Mouse (Mus musculus): ENCODE measurements around the gene Pla2g16.

The Pla2g16 gene

DNA sequence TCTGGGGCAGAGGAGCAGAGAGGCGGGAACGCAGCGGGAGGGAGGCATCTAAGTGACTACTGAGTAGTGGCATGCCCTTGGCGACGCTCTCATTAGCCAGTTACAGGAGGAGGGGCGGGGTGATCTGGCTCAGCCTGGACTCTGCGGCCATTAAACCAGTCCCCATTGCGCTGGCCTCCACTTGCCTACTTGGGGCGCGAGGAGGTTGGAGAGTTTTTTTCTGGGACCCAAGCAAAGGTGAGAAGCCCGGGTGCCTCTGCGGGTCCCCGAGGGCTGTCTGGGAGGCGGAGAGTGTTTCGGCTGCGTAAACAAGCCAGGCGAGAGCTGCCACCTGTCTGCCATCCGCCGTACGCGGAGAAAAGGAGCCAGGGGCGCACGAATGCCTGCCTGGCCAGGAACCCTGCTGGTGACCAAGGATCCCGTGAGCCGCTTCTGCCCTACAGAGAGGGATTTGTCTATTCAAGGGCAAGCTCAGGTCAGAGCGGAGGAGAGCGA lies at the start of gene Pla2g16:
TSS of gene Pla2g16 (plus strand) at position 132 of the 495 bp plus-strand sequence.
- in situ Hi-C loops (cut with MboI, MseI) = loop anchor here (10.0 kb wide), 1 partner anchor 697 kb away; no protein-coding TSS in a partner anchor

DNA sequence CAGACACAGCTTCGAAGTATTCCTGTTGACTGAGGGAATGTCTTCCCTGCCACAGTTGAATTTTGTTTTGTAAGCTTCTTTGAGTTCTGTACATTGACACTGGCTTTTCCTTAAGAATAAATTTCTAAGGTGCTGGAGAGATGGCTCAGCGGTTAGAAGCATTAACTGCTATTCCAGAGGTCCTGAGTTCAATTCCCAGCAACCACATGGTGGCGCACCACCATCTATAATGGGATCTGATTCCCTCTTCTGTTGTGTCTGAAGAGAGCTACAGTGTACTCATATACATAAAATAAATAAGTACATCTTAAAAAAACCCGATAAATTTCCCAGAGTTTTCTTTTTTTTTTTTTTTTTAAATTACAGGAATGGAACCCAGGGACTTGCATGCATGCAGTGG lies 49.2 kb upstream of the Pla2g16 start:
- in situ Hi-C loops (cut with MboI, MseI) = loop anchor here (25.0 kb wide), 1 partner anchor 504 kb away; no protein-coding TSS in a partner anchor

- in situ Hi-C loops (cut with MboI, MseI) = loop anchor here (25.0 kb wide), 1 partner anchor 496 kb away; no protein-coding TSS in a partner anchor
These were observed 40.8 kb upstream of the Pla2g16 start for GRCm38 (mm10) chr19:7516437-7516836.

- in situ Hi-C loops (cut with MboI, MseI) = loop anchor here (5.0 to 25.0 kb wide), 2 partner anchors 81 to 491 kb away; no protein-coding TSS in a partner anchor
These were observed 35.6 kb upstream of the Pla2g16 start for GRCm38 (mm10) chr19:7521619-7522018.

- in situ Hi-C loops (cut with MboI, MseI) = loop anchor here (5.0 to 25.0 kb wide), 2 partner anchors 79 to 489 kb away; no protein-coding TSS in a partner anchor
These were observed 34.4 kb upstream of the Pla2g16 start for GRCm38 (mm10) chr19:7522856-7523255.

DNA sequence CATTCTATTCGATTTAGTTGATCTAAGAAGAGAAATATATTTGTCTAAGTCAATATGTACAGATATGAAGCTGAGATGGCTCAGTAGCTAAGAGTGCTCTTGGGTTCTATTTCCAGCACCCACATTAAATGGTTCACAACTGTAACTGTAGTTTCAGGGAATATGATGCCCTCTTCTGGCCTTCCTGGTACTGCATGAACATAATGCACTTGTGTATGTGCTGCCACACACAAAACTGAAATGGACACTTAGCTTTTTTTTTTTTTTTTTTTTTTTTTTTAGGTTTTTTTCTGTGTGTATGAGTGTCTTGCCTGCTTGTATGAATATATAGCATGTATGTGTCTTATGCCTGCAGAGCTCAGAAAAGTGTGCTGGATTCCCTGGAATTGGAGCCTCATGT lies 34.0 kb upstream of the Pla2g16 start:
- in situ Hi-C loops (cut with MboI, MseI) = loop anchor here (5.0 to 25.0 kb wide), 2 partner anchors 79 to 489 kb away; no protein-coding TSS in a partner anchor

DNA sequence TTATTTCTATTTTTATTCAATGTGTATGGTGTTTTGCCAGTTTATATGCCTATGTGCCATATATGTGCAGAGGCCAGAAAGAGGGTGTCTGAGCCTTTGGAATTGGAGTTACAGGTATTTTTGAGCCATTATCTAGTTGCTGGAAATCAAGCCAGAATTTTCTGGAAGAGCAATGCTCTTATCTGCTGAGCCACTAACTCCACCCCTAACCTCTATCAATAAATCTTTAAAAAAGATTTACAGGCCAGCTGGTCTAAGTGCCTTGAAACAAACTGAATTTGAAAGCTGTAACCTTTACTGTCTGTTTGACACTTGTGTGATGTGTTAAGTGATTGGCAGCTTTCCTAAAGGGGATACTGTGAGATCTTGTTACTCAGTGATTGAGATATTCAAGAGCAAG lies 33.5 kb upstream of the Pla2g16 start:
- in situ Hi-C loops (cut with MboI, MseI) = loop anchor here (5.0 to 25.0 kb wide), 2 partner anchors 79 to 489 kb away; no protein-coding TSS in a partner anchor

DNA sequence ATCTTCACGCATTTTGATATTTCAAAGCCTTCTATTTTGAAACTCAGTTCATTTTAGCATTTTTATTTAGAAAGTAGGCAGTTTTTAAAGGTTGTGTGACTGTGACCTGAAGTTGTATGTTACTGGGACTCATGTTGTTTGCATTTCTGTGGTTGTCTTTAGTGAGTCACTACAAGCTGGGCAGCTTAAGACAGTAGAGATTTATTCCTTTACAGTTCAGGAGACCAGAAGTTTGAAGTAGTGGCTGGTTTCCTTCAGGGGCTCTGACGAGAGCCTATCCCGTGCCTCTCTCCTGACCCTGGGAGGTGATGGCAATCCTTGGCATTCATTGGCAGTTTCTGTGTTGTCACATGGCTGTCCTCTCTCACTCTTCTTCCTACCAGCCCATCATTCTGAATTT lies 32.4 kb upstream of the Pla2g16 start:
- in situ Hi-C loops (cut with MboI, MseI) = loop anchor here (5.0 to 25.0 kb wide), 2 partner anchors 77 to 487 kb away; no protein-coding TSS in a partner anchor

DNA sequence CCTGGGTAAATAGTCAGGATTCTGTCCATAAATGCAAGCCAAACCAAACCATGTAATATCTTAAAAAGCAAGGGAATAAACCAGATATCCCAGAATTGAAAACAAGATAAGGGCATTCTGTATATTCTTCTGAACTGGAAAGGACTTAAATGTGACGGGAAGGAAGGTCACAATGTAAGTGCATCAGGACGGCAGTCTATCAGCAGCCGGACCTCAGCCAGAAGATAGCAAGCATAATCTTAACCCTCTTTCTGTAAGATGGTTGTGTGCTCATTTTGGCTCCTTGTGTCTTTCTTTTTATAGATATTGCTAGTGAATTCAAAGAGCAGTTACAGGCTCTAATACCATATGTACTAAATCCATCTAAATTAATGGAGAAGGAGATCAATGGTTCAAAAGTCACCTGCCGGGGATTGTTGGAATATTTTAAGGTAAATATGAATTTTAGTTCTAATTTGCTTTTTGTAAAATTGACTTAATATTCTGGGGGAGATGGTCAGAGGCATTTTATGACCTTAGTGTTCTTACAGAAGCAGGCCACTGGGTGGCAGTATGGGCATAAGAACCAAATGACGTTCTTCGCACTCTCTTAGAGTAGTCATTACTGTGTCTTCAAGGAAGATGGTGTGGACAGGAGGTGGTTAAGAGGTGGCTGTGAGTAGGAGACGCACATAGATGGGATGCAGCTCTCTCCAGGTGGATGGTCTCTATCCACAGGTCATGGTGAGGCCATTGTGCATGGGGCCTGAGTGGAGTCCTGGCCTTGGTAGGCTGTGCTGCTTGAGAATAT lies 28.4 kb upstream of the Pla2g16 start:
- in situ Hi-C loops (cut with MboI, MseI) = no loop called here

GRCm38 (mm10) chr19:7531906-7532305 lies 25.4 kb upstream of the Pla2g16 start:
- in situ Hi-C loops (cut with MboI, MseI) = loop anchor here (10.0 kb wide), 1 partner anchor 663 kb away; no protein-coding TSS in a partner anchor

GRCm38 (mm10) chr19:7533891-7534290 lies 23.4 kb upstream of the Pla2g16 start:
- in situ Hi-C loops (cut with MboI, MseI) = loop anchor here (10.0 kb wide), 1 partner anchor 661 kb away; no protein-coding TSS in a partner anchor

DNA sequence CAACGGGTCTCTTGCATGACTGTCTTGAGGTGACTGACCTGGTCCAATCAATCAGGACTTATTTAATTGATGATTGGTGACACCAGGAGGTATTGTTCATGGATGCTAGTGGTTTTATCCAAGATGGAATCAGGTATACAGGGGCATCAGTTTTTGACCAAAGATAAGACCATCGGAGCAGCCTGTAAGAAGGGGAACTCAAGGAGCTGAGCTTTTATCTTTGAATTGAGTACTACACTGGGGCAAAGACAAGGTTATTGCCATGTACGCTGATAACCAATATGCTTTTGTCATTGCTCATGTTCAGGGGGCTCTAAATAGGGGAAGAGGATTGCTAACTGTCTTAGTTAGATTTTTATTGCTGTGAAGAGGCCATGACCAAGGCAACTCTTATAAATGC lies 8.3 kb upstream of the Pla2g16 start:
- in situ Hi-C loops (cut with MboI, MseI) = no loop called here

DNA sequence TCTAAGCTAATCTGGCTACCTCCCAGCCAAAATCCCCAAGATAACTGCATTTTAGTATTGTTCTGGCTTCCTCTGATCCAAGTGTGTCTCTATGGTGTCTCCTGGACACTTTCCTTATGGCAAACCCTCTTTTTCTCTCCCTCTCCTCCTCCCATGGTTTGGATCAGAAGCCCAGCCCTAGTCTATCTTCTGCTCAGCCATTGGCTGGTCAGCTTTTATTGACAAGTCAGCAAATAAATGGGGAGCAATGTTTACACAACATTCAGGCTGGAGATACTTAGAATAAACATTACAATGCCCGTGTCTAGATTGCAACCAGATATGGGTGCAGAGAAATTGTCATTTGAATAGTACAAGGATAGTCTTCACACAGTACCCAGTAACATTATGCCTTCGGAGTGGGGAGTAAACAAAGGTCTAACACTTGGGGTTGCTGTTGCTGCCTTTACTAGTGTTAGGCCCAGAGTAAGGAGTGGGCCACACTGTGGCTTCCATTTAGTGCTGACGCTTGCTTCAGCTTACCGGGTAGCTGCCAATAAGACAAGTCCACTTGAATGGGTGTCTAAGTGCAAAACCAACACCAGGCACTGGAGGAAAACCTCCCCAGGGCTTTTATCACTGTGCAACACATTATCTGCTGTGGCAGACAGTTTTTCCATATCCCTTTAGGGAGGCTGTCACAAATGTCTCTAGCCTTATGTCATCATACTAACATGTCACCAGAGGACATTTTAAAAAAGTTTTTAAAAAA lies 5.5 kb upstream of the Pla2g16 start:
- in situ Hi-C loops (cut with MboI, MseI) = loop anchor here (10.0 kb wide), 1 partner anchor 703 kb away; no protein-coding TSS in a partner anchor

DNA sequence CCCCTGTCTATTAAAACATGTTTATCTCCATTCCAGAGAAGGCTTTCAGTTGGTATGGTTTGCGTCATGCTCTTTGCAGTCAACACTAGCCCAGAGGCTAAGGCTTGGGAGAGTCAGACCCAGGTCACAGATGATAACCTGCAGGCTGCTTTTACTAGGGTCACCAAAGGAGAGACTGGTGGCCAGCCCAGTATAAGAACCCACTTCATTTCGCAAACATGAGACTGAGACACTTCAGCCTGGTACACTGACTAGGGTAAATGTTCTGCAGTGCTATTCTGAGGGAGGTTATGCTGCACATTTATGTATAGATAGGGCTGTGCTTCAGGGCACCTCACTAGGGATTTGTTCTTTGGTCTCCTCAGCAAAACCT lies 5.0 kb upstream of the Pla2g16 start:
- in situ Hi-C loops (cut with MboI, MseI) = loop anchor here (10.0 kb wide), 1 partner anchor 703 kb away; no protein-coding TSS in a partner anchor

DNA sequence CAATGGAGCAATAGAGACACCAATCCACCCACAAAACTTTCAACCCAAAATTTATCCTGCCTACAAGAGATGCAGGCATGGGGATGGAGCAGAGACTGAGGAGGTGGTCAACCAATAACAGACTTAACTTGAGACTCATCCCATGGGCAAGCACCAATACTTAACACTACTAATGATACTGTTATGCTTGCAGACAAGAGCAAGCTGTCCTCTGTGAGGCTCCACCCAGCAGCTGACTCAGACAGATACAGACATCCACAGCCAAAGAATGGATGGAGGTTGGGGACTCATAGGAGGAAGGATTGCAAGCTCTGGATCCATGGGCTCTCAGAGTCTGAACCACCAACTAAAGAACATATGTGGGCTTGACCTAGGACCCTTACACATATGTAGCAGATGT lies 3.8 kb upstream of the Pla2g16 start:
- in situ Hi-C loops (cut with MboI, MseI) = loop anchor here (10.0 kb wide), 1 partner anchor 701 kb away; no protein-coding TSS in a partner anchor

DNA sequence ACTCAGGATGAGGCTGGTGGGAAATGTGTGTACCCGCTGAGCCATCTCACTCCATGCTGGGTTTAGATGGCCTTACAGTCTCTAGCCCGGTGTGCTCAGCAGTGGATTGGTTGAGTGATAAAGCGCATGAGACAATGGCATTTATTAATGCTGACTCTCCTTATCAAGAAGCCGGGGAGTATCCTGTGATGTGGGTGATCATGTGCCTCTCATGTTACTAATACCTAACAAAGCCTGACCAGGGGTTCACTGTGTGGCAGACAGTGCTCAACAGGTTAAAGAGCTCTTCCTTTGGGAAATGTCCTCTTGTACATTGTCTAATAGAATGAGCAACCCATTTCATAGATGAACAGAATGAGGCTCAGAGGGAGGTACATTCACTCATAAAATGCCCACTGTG lies 2.4 kb upstream of the Pla2g16 start:
- in situ Hi-C loops (cut with MboI, MseI) = loop anchor here (10.0 kb wide), 1 partner anchor 700 kb away; no protein-coding TSS in a partner anchor

DNA sequence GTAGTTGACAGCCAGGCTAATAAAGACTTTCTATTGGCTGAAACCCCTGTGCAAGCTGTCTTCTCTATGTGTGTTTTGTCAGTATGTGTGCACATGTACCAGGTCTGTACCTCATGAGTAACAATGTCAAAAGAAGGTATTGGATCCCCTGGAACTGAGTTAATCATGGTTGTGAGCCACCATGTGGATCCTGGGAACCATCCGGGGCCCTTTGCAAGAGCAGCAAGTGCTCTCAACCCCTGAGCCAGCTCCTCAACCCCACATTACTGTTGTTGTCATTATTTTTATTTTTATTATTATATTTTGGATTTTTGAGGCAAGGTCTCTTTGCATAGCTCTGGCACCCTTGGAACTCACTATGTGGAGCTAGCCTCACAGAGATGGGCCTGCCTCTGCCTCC lies 618 bp upstream of the Pla2g16 start:
- in situ Hi-C loops (cut with MboI, MseI) = loop anchor here (10.0 kb wide), 1 partner anchor 698 kb away; no protein-coding TSS in a partner anchor

DNA sequence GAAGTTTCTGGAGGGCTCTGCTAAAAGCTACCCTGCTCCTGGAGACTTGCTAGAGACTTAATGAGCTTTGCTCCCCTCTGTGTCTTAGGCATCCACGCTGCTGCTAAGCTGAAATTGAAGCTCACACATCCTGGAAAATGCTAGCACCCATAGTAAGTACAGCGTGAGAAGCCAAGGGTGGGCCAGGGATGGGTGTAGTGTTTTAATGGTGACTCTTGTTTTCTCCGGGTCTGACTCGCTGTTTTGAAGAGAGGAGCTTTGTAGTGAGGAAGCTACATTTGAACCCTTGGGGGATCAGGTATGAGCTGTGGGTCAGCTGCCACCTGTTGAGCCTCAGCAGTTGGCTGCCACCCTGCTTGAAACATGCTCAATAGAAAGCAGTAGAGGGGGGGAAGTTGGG lies 585 bp downstream of the Pla2g16 start:
- in situ Hi-C loops (cut with MboI, MseI) = loop anchor here (10.0 kb wide), 1 partner anchor 697 kb away; no protein-coding TSS in a partner anchor

- in situ Hi-C loops (cut with MboI, MseI) = loop anchor here (10.0 kb wide), 1 partner anchor 696 kb away; no protein-coding TSS in a partner anchor
These were observed 1.4 kb downstream of the Pla2g16 start for GRCm38 (mm10) chr19:7558675-7559074.

DNA sequence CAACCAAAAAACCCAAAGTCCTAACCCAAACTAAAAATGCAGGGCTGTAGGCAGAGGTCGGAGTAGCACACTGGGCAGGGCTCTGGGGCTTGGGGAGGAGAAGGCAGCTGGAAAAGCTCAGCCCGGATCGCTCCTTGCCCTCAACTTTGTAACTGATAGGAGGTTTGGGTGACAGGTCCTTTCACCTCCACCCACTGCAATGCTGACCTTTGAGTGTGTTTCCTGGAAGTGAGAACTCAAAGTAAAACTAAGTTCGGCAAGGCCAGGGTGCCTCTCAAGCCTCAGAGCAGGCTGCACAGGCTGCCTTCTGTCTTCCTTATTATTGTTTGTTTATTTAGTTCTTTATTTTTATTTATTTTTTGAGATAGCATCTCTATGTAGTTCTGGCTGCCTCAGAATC lies 2.7 kb downstream of the Pla2g16 start:
- in situ Hi-C loops (cut with MboI, MseI) = loop anchor here (10.0 kb wide), 1 partner anchor 695 kb away; no protein-coding TSS in a partner anchor

DNA sequence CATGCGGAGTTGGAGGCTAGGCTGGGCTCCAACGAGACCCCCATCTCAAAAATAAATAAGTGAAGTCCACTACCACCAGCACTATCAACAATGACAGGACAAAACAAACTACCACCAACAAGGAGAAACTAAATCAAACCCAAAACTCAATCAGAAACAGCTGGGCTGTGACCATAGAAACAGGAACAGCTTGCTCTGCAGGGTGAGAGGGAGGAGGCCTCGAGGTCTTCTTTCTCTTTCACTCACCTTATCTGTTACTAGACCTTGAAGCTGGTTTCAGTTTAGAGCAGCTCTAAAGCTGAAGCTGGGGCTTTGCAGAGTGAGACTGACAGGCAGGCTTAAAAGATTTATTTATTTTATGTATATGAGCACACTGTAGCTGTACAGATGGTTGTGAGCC lies 4.2 kb downstream of the Pla2g16 start:
- in situ Hi-C loops (cut with MboI, MseI) = no loop called here

Measured in regulatory T cell (primary cell).